Mouse (Mus musculus) heart, postnatal 0 days (tissue): ENCODE measurements around the gene Plce1. TPM values are rescaled to one million over a fixed set of nuclear protein-coding genes. Genes with fewer than 3 reads are reported as not detected.

Experiments
- ATAC-seq: fragments of 200-750 bp; cut with Nextera tagmentation; 2 replicates; pipeline ENCODE4 v1.8.0; 2017; ENCODE audit warnings: low read depth, moderate number of reproducible peaks, moderate library complexity; ENCODE audit not compliant: insufficient read depth
- DNase-seq: peaks from one replicate; pipeline ENCODE4 v3.0.0-alpha.2; 2016; ENCODE audit warnings: low spot score
- H3K27ac ChIP-seq: fragments of 300-500 bp; sonication (generic); 2 replicates; pipeline ENCODE4 v1.5.1; 2014; ENCODE audit warnings: low read depth, mild to moderate bottlenecking
- H3K27me3 ChIP-seq: fragments of 300-500 bp; sonication (generic); 2 replicates; pipeline ENCODE4 v1.6.1; 2014; ENCODE audit warnings: low read length, mixed read lengths; ENCODE audit not compliant: control insufficient read depth, insufficient read depth
- H3K36me3 ChIP-seq: fragments of 300-500 bp; sonication (generic); replicated peaks from 2 replicates; pipeline ENCODE4 v1.6.1; 2014; ENCODE audit warnings: low read length, mixed read lengths; ENCODE audit not compliant: control insufficient read depth, insufficient read depth
- H3K4me1 ChIP-seq: fragments of 300-500 bp; sonication (generic); 2 replicates; pipeline ENCODE4 v1.6.1; 2014; ENCODE audit warnings: antibody characterized with exemption; ENCODE audit not compliant: control insufficient read depth, insufficient read depth
- H3K4me2 ChIP-seq: fragments of 300-500 bp; sonication (generic); 2 replicates; pipeline ENCODE4 v1.6.1; 2014; ENCODE audit warnings: low read depth, mild to moderate bottlenecking, low read length, moderate library complexity
- H3K4me3 ChIP-seq: fragments of 300-500 bp; sonication (generic); 2 replicates; pipeline ENCODE4 v1.5.1; 2014; ENCODE audit warnings: low read depth, low read length
- H3K9ac ChIP-seq: fragments of 300-500 bp; sonication (generic); replicated peaks from 2 replicates; pipeline ENCODE4 v1.6.1; 2014; ENCODE audit warnings: low read depth, low read length, mixed read lengths
- H3K9me3 ChIP-seq: fragments of 300-500 bp; sonication (generic); replicated peaks from 2 replicates; pipeline ENCODE4 v1.6.1; 2016; ENCODE audit warnings: low read length; ENCODE audit not compliant: control insufficient read depth
- CTCF ChIP-seq: IDR thresholded peaks from 2 replicates; pipeline ENCODE4 v1.5.1; 2016; ENCODE audit warnings: antibody characterized with exemption, control low read depth, low read depth
- EP300 ChIP-seq: IDR thresholded peaks from 2 replicates; pipeline ENCODE4 v1.6.1; 2016; ENCODE audit warnings: antibody characterized with exemption, low read depth
- WGBS: fragments of 180-500 bp; shearing (Covaris S2); extraction: QIAGEN DNeasy Blood & Tissue Kit; methylation state at CpG from one replicate; pipeline ENCODE4 v1.1.7; 2014; 5-methylcytosine and 5-hydroxymethylcytosine counted together
- polyA plus RNA-seq: library from polyadenylated mRNA; unstranded; fragments of >200 nt; fragmentation: Nextera tagmentation; extraction: Ambion mirVana; gene quantifications from 2 replicates; pipeline ENCODE4 v1.2.1, GENCODE M21; 2015
- total RNA-seq: library from RNA; depleted of rRNA; stranded (reverse); fragments of >200 nt; gene quantifications from 2 replicates; pipeline ENCODE4 v1.2.3, GENCODE M21; 2014; ENCODE audit warnings: low replicate concordance

Gene Plce1
- total and polyA plus RNA-seq, 2 experiments from 2014 or later: 5.7 to 18.2 TPM

DNA sequence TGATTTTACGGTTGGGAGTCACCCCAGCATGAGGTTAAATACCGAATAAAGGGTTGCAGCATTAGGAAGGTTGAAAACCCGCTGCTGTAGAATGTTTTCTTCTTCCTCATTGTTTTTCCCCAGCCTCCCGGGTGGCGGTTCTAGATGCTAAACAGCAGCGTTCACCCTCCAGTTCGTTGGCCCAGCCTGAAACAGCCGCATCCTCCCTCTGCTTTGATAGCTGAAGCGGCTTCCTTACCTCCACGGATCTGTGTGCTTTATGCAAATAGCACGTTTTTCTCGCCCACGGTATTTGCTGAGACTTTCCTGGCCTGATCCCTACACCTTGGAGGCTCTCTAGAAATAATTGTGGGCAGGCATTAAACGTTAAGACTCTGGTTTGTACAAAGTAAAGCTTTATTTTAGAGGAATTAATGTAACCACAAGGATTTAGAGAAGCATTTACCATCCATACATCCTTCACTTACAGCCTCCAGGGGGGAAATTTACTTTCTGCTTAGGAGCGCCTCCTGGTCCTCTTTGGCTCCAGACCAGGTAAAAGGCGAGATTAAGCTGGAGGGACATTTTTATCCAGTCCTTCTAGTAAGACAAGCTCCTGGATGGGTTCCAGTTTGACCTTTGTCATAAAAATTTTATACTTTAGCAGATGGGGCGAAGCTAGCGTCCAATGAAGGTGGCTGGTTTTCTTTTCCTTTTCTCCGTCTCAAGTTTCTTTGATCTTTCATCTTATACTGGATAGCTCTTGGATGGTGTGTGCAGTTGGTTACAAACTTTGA lies 1.7 kb downstream of the Plce1 start:
- Histone ChIP-seq H3K27me3 (no peaks in the 10 kb centered on the region), H3K9ac (peak overlapping the region; percentile 41; the same call in 1 of the 2 replicates), H3K9me3 (no peaks in the 10 kb centered on the region), H3K4me3 (peak overlapping the region; percentile 76), H3K4me2 (peak overlapping the region; percentile 71), H3K36me3 (no peaks in the 10 kb centered on the region), H3K27ac (no peak overlapping the region), H3K4me1 (peaks cover 30% of the 10 kb centered on the region)
- WGBS: 35% methylated on average over 19 of the region's 19 CpGs
- TF ChIP-seq CTCF (no peak), EP300 (no peak)
- ATAC-seq: no peak
- DNase-seq: no peak

DNA sequence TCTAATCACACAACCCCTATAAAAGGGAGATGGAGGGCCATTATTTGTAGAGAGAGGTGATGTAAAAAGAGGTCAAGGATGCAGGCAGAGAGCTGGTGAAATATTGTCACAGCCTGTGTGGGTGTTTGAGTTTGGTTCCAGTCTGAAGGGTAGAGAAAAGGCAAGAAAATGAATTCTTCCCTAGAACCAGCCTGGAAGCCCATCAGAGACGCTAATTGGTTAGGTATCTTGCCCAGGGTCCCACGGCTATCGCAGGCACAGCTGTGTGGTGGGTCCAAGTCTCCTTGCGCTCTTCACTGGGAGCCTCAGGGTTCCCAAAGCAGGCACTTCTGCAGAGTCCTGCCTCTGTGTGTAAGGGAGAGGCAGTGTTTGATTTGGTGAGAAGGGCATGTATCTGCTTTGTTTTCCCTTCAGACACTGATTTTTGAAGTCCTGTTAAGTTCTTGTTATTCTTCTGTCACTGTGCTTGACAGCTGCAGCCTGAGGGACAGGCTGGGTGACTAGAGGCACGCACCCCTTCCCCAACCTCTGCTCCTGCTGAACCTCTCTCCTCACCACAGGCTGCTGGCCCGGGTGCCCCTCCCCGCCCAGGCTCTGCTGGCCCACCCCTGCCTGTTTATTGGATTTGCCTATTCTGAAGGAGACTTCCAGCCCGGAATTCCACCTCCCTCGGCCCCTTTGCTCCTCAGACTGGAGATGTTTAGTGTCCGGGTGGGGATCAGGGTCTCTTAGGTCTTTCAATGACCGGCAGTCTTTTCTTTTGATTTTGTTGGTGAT lies 5.1 kb downstream of the Plce1 start:
- ATAC-seq (no peak), DNase-seq (no peak)
- no peak overlapping the region for H3K27ac ChIP-seq
- TF ChIP-seq CTCF (no peak), EP300 (no peak)
- H3K36me3 ChIP-seq: no peaks in the 10 kb centered on the region
- no peaks in the 10 kb centered on the region for H3K27me3 ChIP-seq
- H3K9ac ChIP-seq: no peak overlapping the region
- H3K4me3 ChIP-seq: no peak overlapping the region
- H3K9me3 ChIP-seq: no peaks in the 10 kb centered on the region
- 48% methylated on average over 11 of the region's 11 CpGs for WGBS
- H3K4me2 ChIP-seq: no peak overlapping the region
- peaks cover 39% of the 10 kb centered on the region for H3K4me1 ChIP-seq

DNA sequence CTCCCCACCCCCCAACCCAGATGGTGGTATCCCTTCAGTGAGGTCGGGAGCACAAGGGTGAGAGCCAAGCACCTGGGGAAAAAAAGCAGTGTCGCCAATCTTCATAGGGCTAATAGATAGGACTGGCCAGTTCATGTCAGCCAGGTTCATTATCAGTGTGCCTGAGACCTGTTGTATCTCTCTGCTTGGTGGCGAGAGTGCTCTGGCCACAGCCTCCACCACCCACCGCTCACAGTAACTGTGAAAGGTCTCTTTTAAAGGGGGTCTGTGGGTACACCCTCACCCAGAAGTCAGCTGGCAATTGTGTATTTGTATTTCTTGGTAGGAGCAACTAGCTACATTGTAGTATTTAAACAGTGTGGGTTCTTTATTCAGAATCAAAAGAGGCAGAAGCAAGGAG lies 6.6 kb downstream of the Plce1 start:
- Histone ChIP-seq H3K27me3 (no peaks in the 10 kb centered on the region), H3K4me1 (peaks cover 32% of the 10 kb centered on the region), H3K9ac (no peak overlapping the region), H3K36me3 (no peaks in the 10 kb centered on the region), H3K9me3 (no peaks in the 10 kb centered on the region), H3K4me3 (no peak overlapping the region), H3K27ac (peak overlapping the region; percentile 69), H3K4me2 (peak overlapping the region; percentile 8; the same call in 1 of the 2 replicates)
- WGBS: 29% methylated on average over 4 of the region's 4 CpGs
- ATAC-seq: 0 out of 2 replicates have a peak, but pooled peaks have one; percentile 11
- no peak for DNase-seq
- TF ChIP-seq CTCF (no peak), EP300 (no peak)

DNA sequence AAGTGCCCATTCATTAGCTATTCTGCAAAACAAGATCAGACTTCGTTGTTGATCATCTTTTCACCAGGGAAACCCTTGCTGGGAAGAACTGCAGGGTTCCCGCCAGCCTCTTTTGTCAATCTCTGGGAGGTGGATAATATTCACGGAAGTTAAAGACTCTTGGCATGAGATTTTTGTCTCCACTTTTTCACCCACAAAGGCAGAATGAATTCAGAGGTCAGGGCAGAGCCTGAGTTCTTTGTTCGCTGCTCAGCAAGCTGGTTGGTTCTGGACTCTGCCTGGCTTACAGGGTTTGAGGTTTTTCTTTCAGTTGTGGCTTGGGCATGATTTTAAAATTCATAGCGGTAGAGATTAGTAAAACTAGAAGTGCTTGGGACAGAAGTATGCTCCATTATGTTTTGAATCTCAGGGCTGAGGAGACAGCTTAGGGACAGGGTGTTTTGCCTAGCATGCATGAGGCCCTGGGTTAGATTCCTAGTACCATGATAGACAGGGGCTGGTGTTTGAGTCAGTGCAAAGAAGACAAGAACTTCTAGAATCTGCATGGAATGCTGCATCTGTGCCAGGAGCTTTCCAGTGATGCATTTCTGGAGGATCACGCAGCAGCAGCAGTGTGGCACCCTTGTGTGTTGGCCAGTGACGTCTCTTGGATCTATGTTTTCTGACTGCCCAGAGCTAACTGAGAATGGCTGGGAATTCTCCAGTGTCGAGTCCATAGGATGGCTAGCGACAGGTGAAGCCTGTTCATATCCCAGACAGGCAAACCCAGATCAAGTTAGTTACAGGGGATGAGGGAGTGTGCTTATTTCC lies 7.4 kb downstream of the Plce1 start:
- DNase-seq (no peak), ATAC-seq (peak; percentile 36; the same call in 1 of the 2 replicates)
- peaks cover 24% of the 10 kb centered on the region; the same call in 1 of the 2 replicates for H3K4me1 ChIP-seq
- H3K9ac ChIP-seq: no peak overlapping the region
- H3K27me3 ChIP-seq: no peaks in the 10 kb centered on the region
- no peaks in the 10 kb centered on the region for H3K9me3 ChIP-seq
- H3K27ac ChIP-seq: peak overlapping the region; percentile 38
- TF ChIP-seq CTCF (no peak), EP300 (no peak)
- no peak overlapping the region for H3K4me3 ChIP-seq
- no peaks in the 10 kb centered on the region for H3K36me3 ChIP-seq
- H3K4me2 ChIP-seq: no peak overlapping the region
- WGBS: 57% methylated on average over 9 of the region's 9 CpGs

DNA sequence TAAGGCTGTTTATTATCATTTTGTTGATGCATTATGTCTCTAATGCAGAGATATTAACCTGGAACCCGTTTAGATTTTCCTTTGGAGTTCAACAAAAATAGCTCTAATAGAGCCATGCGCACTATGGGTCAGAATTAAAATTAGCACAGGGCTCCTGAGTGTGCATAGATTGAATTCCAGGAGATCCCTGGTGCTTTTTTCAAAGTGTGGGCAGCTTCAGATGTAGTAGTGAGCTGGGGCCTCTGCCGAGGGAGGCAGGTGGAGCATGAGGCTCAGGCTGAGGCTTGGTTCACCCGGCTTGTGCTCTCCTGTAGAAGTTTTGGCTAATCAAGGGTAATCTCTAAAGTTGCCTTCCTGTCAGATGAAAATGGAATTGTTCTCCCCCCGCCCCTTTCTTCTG lies 17.3 kb downstream of the Plce1 start:
- Histone ChIP-seq H3K4me1 (no peaks in the 10 kb centered on the region; the same call in 1 of the 2 replicates), H3K4me3 (no peak overlapping the region), H3K4me2 (no peak overlapping the region), H3K36me3 (no peaks in the 10 kb centered on the region), H3K27ac (peak overlapping the region; percentile 77), H3K27me3 (no peaks in the 10 kb centered on the region), H3K9me3 (no peaks in the 10 kb centered on the region), H3K9ac (no peak overlapping the region)
- no peak for TF ChIP-seq CTCF
- TF ChIP-seq EP300: no peak
- ATAC-seq (peak; percentile 92), DNase-seq (peak; percentile 66)
- 30% methylated on average over 5 of the region's 5 CpGs for WGBS
